Comparison of ENCODE assay signal across 27 mouse cellular contexts in genomic region chr9:66477785-66478184, GRCm38 (mm10). TPM values are rescaled to one million over a fixed set of nuclear protein-coding genes. Genes with fewer than 3 reads are reported as not detected.
DNase-seq lines count a peak whose midpoint lies in the region; ATAC-seq and TF ChIP-seq lines count a peak whose summit lies in the region.
"Had no signal": no experiment of that assay in that cellular context is flagged by ENCODE, and none has a peak within 500 bp of the region (broad histone marks: within the 10 kb centered on the region; RNA-seq: fewer than 3 reads in every experiment).

No protein-coding gene starts in this region.

- H3K9ac ChIP-seq in liver, embryonic 12.5 days, result no peak overlapping the region
- no peak overlapping the region for H3K9ac ChIP-seq in liver, postnatal 0 days (replicated peaks)
- no peak overlapping the region for H3K9ac ChIP-seq in liver, embryonic 13.5 days
- no peak overlapping the region for H3K9ac ChIP-seq in liver, embryonic 16.5 days (ENCODE audit: low read depth, low read length)
- H3K9ac ChIP-seq: forebrain, embryonic 13.5 days; heart, embryonic 12.5 days; heart, embryonic 15.5 days; hindbrain, embryonic 14.5 days had no signal

- DNase-seq in liver, postnatal 0 days, result no peak
- no peak for DNase-seq in liver, embryonic 13.5 days
- no peak for DNase-seq in kidney, postnatal 10 days
- DNase-seq: adrenal gland, adult 8-10 months; adrenal gland, postnatal 25 days; B cell, adult 2 months; cerebellum, adult 18-20 months; cerebellum, adult 9-10 months; cerebellum, postnatal 14 days; gastrocnemius, postnatal 25 days; heart, adult 18-20 months; heart, postnatal 14 days; heart, postnatal 4 days had no signal

- peak overlapping the region; percentile 28; the same call in 1 of the 2 replicates for H3K27ac ChIP-seq in liver, embryonic 12.5 days
- no peak overlapping the region for H3K27ac ChIP-seq in liver, postnatal 0 days (ENCODE audit: low read depth)
- H3K27ac ChIP-seq in liver, embryonic 13.5 days, result no peak overlapping the region
- H3K27ac ChIP-seq in liver, embryonic 16.5 days (ENCODE audit: low read length), result 0 out of 2 replicates have a peak overlapping the region, but pooled peaks have one; percentile 10
- H3K27ac ChIP-seq: forebrain, embryonic 10.5 days; forebrain, embryonic 13.5 days; heart, embryonic 15.5 days; hindbrain, embryonic 14.5 days; hindbrain, postnatal 0 days had no signal

- H3K9me3 ChIP-seq in liver, embryonic 12.5 days (replicated peaks), result no peaks in the 10 kb centered on the region
- no peaks in the 10 kb centered on the region for H3K9me3 ChIP-seq in liver, postnatal 0 days (ENCODE audit: low read length)
- no peaks in the 10 kb centered on the region for H3K9me3 ChIP-seq in liver, embryonic 13.5 days (replicated peaks)
- H3K9me3 ChIP-seq in liver, embryonic 16.5 days (replicated peaks; ENCODE audit: control insufficient read depth, low read length), result no peaks in the 10 kb centered on the region
- H3K9me3 ChIP-seq: forebrain, embryonic 10.5 days; forebrain, embryonic 13.5 days; G1E; heart, embryonic 12.5 days; heart, embryonic 15.5 days had no signal

- H3K4me1 ChIP-seq in liver, embryonic 12.5 days, result peaks cover 11% of the 10 kb centered on the region; the same call in 1 of the 2 replicates
- no peaks in the 10 kb centered on the region for H3K4me1 ChIP-seq in liver, postnatal 0 days (ENCODE audit: insufficient read depth)
- peaks cover 9% of the 10 kb centered on the region for H3K4me1 ChIP-seq in liver, embryonic 13.5 days (replicated peaks)
- H3K4me1 ChIP-seq in liver, embryonic 16.5 days (ENCODE audit: control insufficient read depth, low read depth, low read length), result no peaks in the 10 kb centered on the region
- H3K4me1 ChIP-seq: forebrain, embryonic 10.5 days; forebrain, embryonic 13.5 days; heart, embryonic 12.5 days; heart, embryonic 15.5 days had no signal

- WGBS in liver, embryonic 12.5 days (ENCODE audit: insufficient replicate concordance), result 54% methylated on average over 2 of the region's 2 CpGs
- 71% methylated on average over 2 of the region's 2 CpGs for WGBS in liver, postnatal 0 days (ENCODE audit: insufficient replicate concordance)
- 49% methylated on average over 2 of the region's 2 CpGs for WGBS in liver, embryonic 13.5 days (ENCODE audit: insufficient replicate concordance)
- 31% methylated on average over 2 of the region's 2 CpGs for WGBS in liver, embryonic 16.5 days (ENCODE audit: insufficient replicate concordance)

- no peak overlapping the region for H3K4me3 ChIP-seq in liver, embryonic 12.5 days
- no peak overlapping the region for H3K4me3 ChIP-seq in liver, postnatal 0 days (ENCODE audit: low read depth, low read length)
- H3K4me3 ChIP-seq in liver, embryonic 13.5 days (replicated peaks), result no peak overlapping the region
- H3K4me3 ChIP-seq in liver, embryonic 16.5 days (ENCODE audit: low read depth, low read length), result no peak overlapping the region
- H3K4me3 ChIP-seq: forebrain, embryonic 10.5 days; forebrain, embryonic 13.5 days; heart, embryonic 12.5 days; heart, embryonic 15.5 days had no signal

- peaks cover 84% of the 10 kb centered on the region for H3K36me3 ChIP-seq in liver, embryonic 12.5 days
- H3K36me3 ChIP-seq in liver, postnatal 0 days (replicated peaks; ENCODE audit: insufficient read depth, low read length), result peaks cover 76% of the 10 kb centered on the region
- H3K36me3 ChIP-seq in liver, embryonic 13.5 days, result peaks cover 76% of the 10 kb centered on the region
- H3K36me3 ChIP-seq in liver, embryonic 16.5 days (ENCODE audit: control insufficient read depth, insufficient read depth), result peaks cover 57% of the 10 kb centered on the region

- ATAC-seq in liver, embryonic 12.5 days, result peak; percentile 81
- ATAC-seq in liver, postnatal 0 days, result no peak
- peak; percentile 77 for ATAC-seq in liver, embryonic 13.5 days (ENCODE audit: low read depth)
- peak; percentile 71 for ATAC-seq in liver, embryonic 16.5 days (ENCODE audit: low read depth)
- no peak for ATAC-seq in megakaryocyte, adult 5-6 weeks (ENCODE audit: poor library complexity, severe bottlenecking)
- ATAC-seq: activated CD4-positive, CD25-positive, alpha-beta regulatory T cell, adult 4 months; forebrain, embryonic 13.5 days; forebrain, embryonic 16.5 days; hindbrain, postnatal 0 days; inflammation-experienced regulatory T-cells, adult 6 months had no signal

- no peak for TF ChIP-seq CTCF in liver, postnatal 0 days (IDR thresholded peaks at IDR 0.05; ENCODE audit: low read depth)

- no peak for TF ChIP-seq EP300 in liver, postnatal 0 days (IDR thresholded peaks at IDR 0.05; ENCODE audit: low read depth)

- no peak overlapping the region for H3K4me2 ChIP-seq in liver, embryonic 12.5 days
- no peak overlapping the region for H3K4me2 ChIP-seq in liver, postnatal 0 days (ENCODE audit: low read depth, low read length)
- H3K4me2 ChIP-seq in liver, embryonic 13.5 days, result no peak overlapping the region
- H3K4me2 ChIP-seq in liver, embryonic 16.5 days (ENCODE audit: low read depth, low read length), result no peak overlapping the region
- H3K4me2 ChIP-seq: forebrain, embryonic 13.5 days; heart, embryonic 12.5 days; heart, embryonic 15.5 days; hindbrain, embryonic 14.5 days had no signal

- H3K27me3 ChIP-seq in liver, embryonic 12.5 days (replicated peaks), result no peaks in the 10 kb centered on the region
- H3K27me3 ChIP-seq in liver, postnatal 0 days (ENCODE audit: insufficient read depth, low read length), result no peaks in the 10 kb centered on the region
- no peaks in the 10 kb centered on the region for H3K27me3 ChIP-seq in liver, embryonic 13.5 days
- no peaks in the 10 kb centered on the region for H3K27me3 ChIP-seq in liver, embryonic 16.5 days (ENCODE audit: control insufficient read depth, insufficient read depth, low read depth, low read length)
- H3K27me3 ChIP-seq: CH12.LX; forebrain, embryonic 13.5 days; heart, embryonic 12.5 days; heart, embryonic 15.5 days had no signal

RNA-seq across cellular contexts. Expression of gene Fbxl22, which starts 36.6 kb away (rescaled TPM):
- 0.64 and 0.77 TPM in 2 replicates for polyA plus RNA-seq in liver, embryonic 12.5 days (2016; fragmentation: Nextera tagmentation; extraction: Ambion mirVana)
- polyA plus RNA-seq in liver, postnatal 0 days (2015; fragmentation: Nextera tagmentation; extraction: Ambion mirVana), result 0.51 and 0.88 TPM in 2 replicates
- polyA plus RNA-seq in liver, embryonic 13.5 days (2015; fragmentation: Nextera tagmentation; extraction: Ambion mirVana), result 0.68 and 0.82 TPM in 2 replicates
- 0.75 and 1.8 TPM in 2 replicates for polyA plus RNA-seq in liver, embryonic 16.5 days (2015; fragmentation: Nextera tagmentation; extraction: Ambion mirVana)
- total RNA-seq in megakaryocyte, adult 5-6 weeks (2015), result 0.52 and 0.76 TPM in 2 replicates
- total RNA-seq in megakaryocyte, adult 5-6 weeks (2017), result 0.55 and 1.2 TPM in 2 replicates

Comparison
In these comparisons a context has a peak if more than half of its experiments do, and no peak if none do; other contexts are left out.
1. ATAC-seq: peak in liver, embryonic 12.5 days (single experiment), liver, embryonic 13.5 days (single experiment) and liver, embryonic 16.5 days (single experiment); none in liver, postnatal 0 days (single experiment) and megakaryocyte, adult 5-6 weeks (single experiment).
2. H3K27ac ChIP-seq: peak in liver, embryonic 12.5 days (single experiment) and liver, embryonic 16.5 days (single experiment); none in liver, postnatal 0 days (single experiment) and liver, embryonic 13.5 days (single experiment).